Mouse (Mus musculus) cerebellum, adult 11 months (tissue): ENCODE results near the gene Gpc1.

ENCODE experiments used
- DNase-seq: peaks from one replicate; pipeline ENCODE4 v3.0.0; 2022

Gpc1 gene

GRCm38 (mm10) chr1:92831188-92832001 lies at the start of gene Gpc1:
Gene Gpc1, plus strand, starts transcription at chr1:92831645.
- DNase-seq = peak; percentile 93

DNA sequence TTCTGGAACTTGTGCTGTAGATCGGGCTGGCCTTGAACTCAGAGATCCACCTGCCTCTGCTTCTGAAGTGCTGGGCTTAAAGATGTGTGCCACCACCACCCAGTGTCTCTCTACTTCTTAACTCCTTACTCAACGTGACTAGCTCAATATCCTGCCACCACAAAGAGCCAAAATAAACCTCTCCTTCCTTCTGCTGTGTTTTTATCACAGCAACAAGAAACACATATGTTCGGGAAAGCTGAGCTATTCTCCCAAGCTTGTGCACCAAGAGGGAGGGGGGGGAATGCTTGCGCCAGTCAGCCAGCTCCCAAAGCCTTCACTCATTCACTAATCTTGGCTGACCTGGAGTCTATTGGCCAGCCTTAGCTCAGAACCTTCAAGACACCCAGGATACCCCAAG lies 49.6 kb upstream of the Gpc1 start:
- DNase-seq = no peak

- no peak for DNase-seq
Observed at GRCm38 (mm10) chr1:92782587-92782986, 48.9 kb upstream of the Gpc1 start.

- peak; percentile 30 for DNase-seq
Observed at GRCm38 (mm10) chr1:92787221-92787620, 44.2 kb upstream of the Gpc1 start.

DNA sequence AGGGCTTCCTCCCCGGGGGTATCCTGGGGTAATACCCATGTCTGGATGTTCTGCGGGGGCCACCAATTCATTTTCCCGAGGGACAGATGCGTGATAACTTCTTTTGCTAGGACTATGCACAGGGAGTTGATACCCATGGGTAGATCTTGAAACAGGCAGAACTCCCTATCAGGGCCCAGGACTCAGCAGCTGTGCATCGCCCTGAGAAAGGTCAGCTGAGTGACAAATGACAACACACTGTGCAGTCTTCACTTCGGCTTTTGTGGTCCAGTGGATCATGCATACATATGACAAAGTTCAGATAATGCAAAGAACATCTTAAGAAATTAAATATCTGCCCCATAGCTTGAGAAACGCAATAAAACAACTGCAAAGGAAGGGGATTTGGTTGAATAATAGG lies 43.4 kb upstream of the Gpc1 start:
- no peak for DNase-seq

GRCm38 (mm10) chr1:92790628-92791027 lies 40.8 kb upstream of the Gpc1 start:
- DNase-seq = no peak

DNA sequence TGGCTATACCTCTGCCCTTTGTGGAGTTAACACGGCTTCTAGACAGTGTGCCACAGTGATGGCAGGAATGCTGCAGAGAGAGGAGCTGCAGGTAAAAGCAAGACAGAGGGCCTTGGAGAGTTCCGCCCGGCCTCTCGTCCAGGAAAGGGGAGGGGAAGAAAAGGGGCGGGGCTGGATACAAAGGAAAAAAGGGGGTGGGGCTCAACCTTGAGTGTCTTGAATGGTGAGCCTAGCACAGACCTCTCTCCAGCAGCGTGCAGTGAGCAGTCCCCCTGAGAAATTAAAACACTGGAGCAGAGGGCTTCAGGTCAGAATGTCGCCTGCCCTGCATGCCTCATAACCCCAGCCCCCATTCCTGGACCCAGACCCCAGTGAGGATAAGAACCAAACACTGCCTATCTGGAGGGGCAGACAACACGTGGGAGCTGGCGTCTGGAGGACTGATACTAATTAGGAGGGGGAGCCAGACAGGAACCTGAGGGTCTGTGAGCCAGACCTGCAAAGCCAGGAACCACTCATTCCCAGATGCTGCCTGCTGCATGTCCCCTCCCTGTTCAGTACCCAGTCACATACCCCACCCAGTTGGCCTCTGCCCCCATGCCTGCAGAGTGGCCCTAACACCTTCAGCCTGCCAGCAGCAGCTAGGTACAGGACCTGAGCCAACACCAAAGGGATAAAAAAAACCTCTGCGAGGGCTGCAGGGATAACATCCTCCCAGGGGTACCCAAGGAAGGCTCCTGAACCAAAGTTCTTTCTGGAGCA lies 40.2 kb upstream of the Gpc1 start:
- DNase-seq = no peak

GRCm38 (mm10) chr1:92793781-92794180 lies 37.7 kb upstream of the Gpc1 start:
- DNase-seq = no peak

DNA sequence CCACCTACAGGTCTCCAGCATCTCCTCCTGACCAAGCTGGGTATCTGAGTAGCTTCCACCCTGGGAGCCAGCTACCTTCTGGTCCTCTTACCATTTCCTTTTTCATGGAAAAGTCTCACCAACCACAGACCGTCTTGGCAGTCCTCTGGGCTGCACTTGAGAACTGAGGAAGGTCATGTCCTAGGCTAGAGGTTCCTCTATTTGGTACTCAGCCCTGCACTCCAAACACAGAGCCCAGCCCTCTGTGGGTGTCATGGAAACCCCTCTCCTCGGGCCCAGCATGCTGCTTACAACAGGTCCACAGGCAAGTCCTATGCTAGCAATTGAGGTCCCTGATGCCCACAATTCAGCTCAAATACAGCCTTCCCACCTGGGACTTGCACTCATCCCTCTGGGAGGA lies 33.0 kb upstream of the Gpc1 start:
- no peak for DNase-seq

DNA sequence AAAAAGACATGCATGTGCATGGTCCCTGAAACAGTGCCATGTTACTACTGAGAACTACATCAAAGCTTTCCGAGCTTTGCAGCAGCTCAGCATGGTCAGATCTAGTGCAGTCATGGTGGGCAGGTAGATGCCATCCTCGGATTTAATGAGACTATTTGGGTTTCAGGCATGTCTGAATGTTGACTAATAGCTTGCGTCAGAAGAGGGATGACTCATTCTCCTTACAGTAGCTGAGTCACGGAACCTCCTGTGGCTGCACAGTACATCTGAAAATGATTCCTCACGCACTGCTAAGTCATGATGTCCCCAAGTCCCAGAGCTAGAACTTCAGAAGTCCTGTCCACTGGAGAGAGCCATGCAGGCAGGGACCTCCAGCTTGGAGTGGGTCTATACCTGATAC lies 31.8 kb upstream of the Gpc1 start:
- no peak for DNase-seq

DNA sequence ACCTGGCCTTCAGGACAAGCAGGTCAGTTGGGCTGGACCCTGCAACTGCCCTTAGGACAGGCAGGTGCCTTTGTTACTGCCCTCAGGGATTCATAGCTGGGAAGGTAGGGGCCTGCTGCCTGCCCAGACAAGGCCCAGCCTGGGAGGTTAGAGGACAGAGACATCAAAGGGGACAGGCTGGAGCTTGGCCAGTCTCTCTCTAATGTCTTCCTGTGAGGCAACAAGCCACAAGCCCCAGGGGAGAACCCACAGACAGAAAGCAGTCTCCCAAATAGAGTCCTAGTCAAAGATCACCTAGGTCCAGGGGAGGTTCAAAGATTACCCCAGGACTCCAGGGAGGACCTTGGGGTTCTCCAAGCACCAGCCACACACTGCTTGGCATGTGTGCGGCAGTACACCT lies 29.1 kb upstream of the Gpc1 start:
- DNase-seq = no peak

- no peak for DNase-seq
Observed at GRCm38 (mm10) chr1:92803376-92803775, 28.1 kb upstream of the Gpc1 start.

- DNase-seq = no peak
Observed at GRCm38 (mm10) chr1:92805181-92805580, 26.3 kb upstream of the Gpc1 start.

- DNase-seq = no peak
Observed at GRCm38 (mm10) chr1:92805836-92806235, 25.6 kb upstream of the Gpc1 start.

- no peak for DNase-seq
Observed at GRCm38 (mm10) chr1:92806720-92807119, 24.7 kb upstream of the Gpc1 start.

- DNase-seq = no peak
Observed at GRCm38 (mm10) chr1:92809621-92810020, 21.8 kb upstream of the Gpc1 start.

DNA sequence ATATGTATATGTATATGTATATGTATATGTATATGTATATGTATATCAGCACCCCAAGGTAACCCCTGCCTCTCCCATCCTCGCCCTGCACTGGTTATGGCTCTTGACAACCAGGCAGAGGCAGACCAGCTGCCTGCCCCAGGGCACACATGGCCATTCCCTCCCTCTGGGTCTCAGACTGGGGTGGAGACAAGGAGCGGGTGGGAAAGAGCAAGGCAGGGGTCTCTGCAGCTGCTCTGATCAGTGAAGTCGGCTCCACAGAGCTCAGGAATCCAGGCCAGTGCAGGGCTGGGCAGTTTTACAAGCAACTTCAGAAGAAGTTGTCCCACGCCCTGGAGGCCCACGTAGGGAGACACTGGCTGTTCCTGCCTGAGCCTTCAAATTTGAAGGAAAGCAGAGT lies 17.1 kb upstream of the Gpc1 start:
- DNase-seq = no peak

DNA sequence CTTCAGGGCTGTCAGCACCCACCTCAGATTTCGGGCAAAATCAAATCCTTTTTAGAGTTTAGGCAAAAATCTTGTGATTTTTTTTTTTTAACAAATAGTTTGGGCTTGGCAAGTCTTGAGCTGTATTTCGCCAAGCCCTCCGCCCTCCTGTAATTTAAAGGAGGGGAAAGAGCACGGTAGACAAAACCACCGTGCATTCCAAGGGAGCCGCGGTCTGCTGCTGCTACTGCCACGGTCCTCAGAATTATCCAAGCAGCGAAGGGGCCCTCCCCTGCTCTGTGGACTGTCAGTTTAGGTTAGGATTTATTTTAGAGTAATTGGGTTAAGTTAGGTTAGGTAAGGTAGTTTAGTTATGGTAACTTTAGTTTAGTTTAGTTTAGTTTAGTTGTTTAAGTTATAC lies 16.3 kb upstream of the Gpc1 start:
- no peak for DNase-seq

DNA sequence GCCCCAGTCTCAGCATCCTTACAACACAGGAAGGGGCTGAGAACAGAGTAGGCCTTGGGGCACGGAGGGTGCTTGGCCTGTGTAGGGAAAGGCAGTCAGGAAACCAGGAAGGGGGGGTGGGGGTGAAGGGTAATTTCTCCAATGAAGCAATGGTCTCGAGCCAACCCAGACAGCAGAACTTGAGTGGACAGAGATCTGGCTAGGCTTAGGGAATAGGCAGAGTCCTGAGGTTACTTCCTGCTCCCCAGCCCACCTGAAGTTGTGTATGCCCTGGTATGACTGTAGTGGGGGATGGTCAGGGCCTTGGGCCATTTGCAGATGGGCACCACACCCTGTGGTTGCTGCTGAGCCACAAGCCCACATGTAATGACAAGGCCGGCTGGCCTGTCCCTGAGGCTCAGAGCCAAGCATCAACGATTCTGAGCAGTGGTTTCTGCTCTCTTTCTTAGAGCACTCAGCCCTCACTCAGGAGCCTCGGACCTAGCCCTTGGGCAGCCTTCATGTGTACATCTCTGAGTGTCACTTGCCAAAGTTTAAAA lies 15.6 kb upstream of the Gpc1 start:
- no peak for DNase-seq

GRCm38 (mm10) chr1:92830626-92831187 lies 738 bp upstream of the Gpc1 start:
- peak; percentile 45 for DNase-seq

- DNase-seq = peak; percentile 56
Observed at GRCm38 (mm10) chr1:92832011-92833010, 866 bp downstream of the Gpc1 start.

DNA sequence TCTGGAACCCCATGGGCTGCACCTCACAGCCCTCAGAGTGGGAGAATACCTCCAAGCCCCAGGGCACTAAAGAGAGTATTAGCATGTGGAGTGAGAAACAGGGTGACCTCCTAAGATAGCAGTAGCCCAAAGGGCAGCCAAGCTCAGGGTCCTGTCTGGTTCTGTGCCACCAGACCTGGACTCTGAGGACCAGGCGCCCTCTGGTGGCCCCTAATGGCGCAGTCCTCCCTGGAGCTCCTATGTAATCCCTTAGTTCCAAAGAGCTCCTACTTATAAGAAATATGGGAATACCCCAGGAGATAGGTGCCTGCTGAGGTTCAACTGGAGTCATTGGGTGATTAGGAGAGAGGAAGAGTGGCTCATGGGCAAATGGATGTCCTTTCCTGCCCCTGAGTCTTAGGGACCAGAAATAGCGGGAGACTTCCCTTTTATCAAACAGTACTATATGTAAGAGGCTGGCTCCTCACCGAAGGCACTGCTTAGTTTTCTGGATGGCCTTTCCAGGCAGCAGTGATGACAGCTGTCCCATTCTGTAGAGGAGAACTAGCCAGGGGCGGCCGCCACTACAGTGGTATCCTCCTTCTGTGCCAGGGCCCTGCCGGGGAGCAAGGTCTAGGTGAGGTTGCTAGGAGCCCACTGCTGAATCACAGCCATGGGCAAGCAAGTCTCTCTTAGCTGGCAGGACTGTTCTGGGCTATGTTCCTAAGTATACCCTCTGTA lies 2.7 kb downstream of the Gpc1 start:
- peak; percentile 83 for DNase-seq
